Mouse (Mus musculus) right cerebral cortex, adult 2 months (tissue): Measurements from ENCODE around the gene Myom1.

ENCODE experiments used
- DNase-seq, 2 experiments: peaks; one replicate each; pipeline ENCODE4 v3.0.0; 2021 to 2022; ENCODE audit warnings: low spot score in 2 of 2

Gene Myom1

GRCm38 (mm10) chr17:71017457-71017998 lies 15.1 kb downstream of the Myom1 start:
- DNase-seq = no peak

- DNase-seq = no peak
These were observed 15.7 kb downstream of the Myom1 start for GRCm38 (mm10) chr17:71018151-71018550.

- no peak for DNase-seq
These were observed 16.3 kb downstream of the Myom1 start for GRCm38 (mm10) chr17:71018616-71019308.

- no peak for DNase-seq
These were observed 16.8 kb downstream of the Myom1 start for GRCm38 (mm10) chr17:71019309-71019655.

GRCm38 (mm10) chr17:71019860-71020259 lies 17.4 kb downstream of the Myom1 start:
- no peak for DNase-seq

GRCm38 (mm10) chr17:71022841-71023240 lies 20.4 kb downstream of the Myom1 start:
- no peak for DNase-seq

GRCm38 (mm10) chr17:71024071-71024470 lies 21.6 kb downstream of the Myom1 start:
- no peak for DNase-seq

GRCm38 (mm10) chr17:71025922-71026321 lies 23.5 kb downstream of the Myom1 start:
- DNase-seq = no peak

GRCm38 (mm10) chr17:71027186-71027585 lies 24.8 kb downstream of the Myom1 start:
- DNase-seq = no peak

GRCm38 (mm10) chr17:71032719-71033118 lies 30.3 kb downstream of the Myom1 start:
- DNase-seq = no peak

- no peak for DNase-seq
These were observed 32.0 kb downstream of the Myom1 start for GRCm38 (mm10) chr17:71034472-71034871.

GRCm38 (mm10) chr17:71037188-71037587 lies 34.8 kb downstream of the Myom1 start:
- no peak for DNase-seq

GRCm38 (mm10) chr17:71038812-71039211 lies 36.4 kb downstream of the Myom1 start:
- DNase-seq = no peak

- no peak for DNase-seq
These were observed 37.6 kb downstream of the Myom1 start for GRCm38 (mm10) chr17:71039851-71040581.

GRCm38 (mm10) chr17:71040582-71040880 lies 38.1 kb downstream of the Myom1 start:
- no peak for DNase-seq

GRCm38 (mm10) chr17:71042645-71043044 lies 40.2 kb downstream of the Myom1 start:
- DNase-seq = no peak

GRCm38 (mm10) chr17:71045591-71045990 lies 43.2 kb downstream of the Myom1 start:
- no peak for DNase-seq

- no peak for DNase-seq
These were observed 44.4 kb downstream of the Myom1 start for GRCm38 (mm10) chr17:71046856-71047255.

GRCm38 (mm10) chr17:71049292-71049691 lies 46.9 kb downstream of the Myom1 start:
- no peak for DNase-seq

- DNase-seq = no peak
These were observed 50.8 kb downstream of the Myom1 start for GRCm38 (mm10) chr17:71053134-71053708.

GRCm38 (mm10) chr17:71055203-71055894 lies 52.9 kb downstream of the Myom1 start:
- no peak for DNase-seq

- DNase-seq = no peak
These were observed 54.0 kb downstream of the Myom1 start for GRCm38 (mm10) chr17:71056405-71056804.
